Mouse (Mus musculus) midbrain, embryonic 13.5 days (tissue): ENCODE measurements at regions not wholly inside any gene's neighbourhood (a gene's known extent, or its start where the extent isn't known, plus 50 kb on each side); places are given as distances from the start of the nearest gene placed in this dataset.

ENCODE experiments used
- ATAC-seq: fragments of 200-750 bp; cut with Nextera tagmentation; 2 replicates; pipeline ENCODE4 v1.8.0; 2017; ENCODE audit warnings: mild to moderate bottlenecking, moderate TSS enrichment, moderate library complexity
- H3K27ac ChIP-seq: fragments of 300-500 bp; sonication (generic); 2 replicates; pipeline ENCODE4 v1.5.1; 2015; ENCODE audit warnings: inconsistent platforms, mild to moderate bottlenecking, moderate library complexity
- H3K27me3 ChIP-seq: fragments of 300-500 bp; sonication (generic); 2 replicates; pipeline ENCODE4 v1.6.1; 2015; ENCODE audit warnings: mild to moderate bottlenecking, inconsistent platforms
- H3K36me3 ChIP-seq: fragments of 300-500 bp; sonication (generic); 2 replicates; pipeline ENCODE4 v1.6.1; 2015; ENCODE audit warnings: mild to moderate bottlenecking, inconsistent platforms
- H3K4me1 ChIP-seq: fragments of 300-500 bp; sonication (generic); replicated peaks from 2 replicates; pipeline ENCODE4 v1.6.1; 2015; ENCODE audit warnings: inconsistent platforms
- H3K4me2 ChIP-seq: fragments of 300-500 bp; sonication (generic); replicated peaks from 2 replicates; pipeline ENCODE4 v1.6.1; 2015; ENCODE audit warnings: moderate library complexity, mild to moderate bottlenecking, inconsistent platforms
- H3K4me3 ChIP-seq: fragments of 300-500 bp; sonication (generic); replicated peaks from 2 replicates; pipeline ENCODE4 v1.5.1; 2015; ENCODE audit warnings: mild to moderate bottlenecking, inconsistent platforms
- H3K9ac ChIP-seq: fragments of 300-500 bp; sonication (generic); replicated peaks from 2 replicates; pipeline ENCODE4 v1.6.1; 2015; ENCODE audit warnings: mild to moderate bottlenecking, inconsistent platforms
- H3K9me3 ChIP-seq: fragments of 300-500 bp; sonication (generic); 2 replicates; pipeline ENCODE4 v1.6.1; 2016; ENCODE audit warnings: mild to moderate bottlenecking, inconsistent platforms
- WGBS: fragments of 180-500 bp; shearing (Covaris S2); methylation state at CpG from one replicate; pipeline ENCODE4 v1.1.7; 2015; 5-methylcytosine and 5-hydroxymethylcytosine counted together

DNA sequence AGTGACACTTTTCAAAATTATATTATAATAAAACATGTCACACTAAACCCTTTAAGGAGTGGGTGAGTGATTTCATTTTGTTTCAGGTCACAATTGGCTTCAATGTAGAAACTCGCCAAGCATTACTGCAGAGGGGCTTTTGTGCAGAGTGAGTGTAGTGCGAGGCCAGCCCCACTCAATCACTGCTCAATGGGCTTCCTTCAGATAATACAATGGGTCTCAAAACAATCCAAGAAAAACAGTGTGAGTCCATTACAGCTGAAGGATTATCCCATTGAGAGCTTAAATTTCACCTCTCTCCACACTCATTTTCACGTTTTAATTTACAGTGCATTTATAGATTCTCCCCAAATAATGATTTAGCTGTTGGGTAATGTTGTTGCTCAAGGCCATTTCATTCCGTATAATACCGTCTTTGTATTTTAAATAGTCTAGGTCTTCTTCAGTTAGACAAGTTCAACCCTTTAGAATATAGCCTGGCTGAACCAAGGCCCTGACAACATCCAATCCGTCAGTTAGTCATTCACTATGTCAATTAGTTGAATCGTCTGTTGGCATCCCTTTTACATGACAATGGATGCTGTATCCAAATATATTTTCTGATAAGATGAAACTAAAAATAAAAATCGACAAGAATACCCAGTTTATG is 425.7 kb upstream of the Slit2 start:
- H3K9ac ChIP-seq = no peak overlapping the region
- 29% methylated on average over 8 of the region's 8 CpGs for WGBS
- H3K4me2 ChIP-seq = no peak overlapping the region
- no peak overlapping the region for H3K4me3 ChIP-seq
- no peaks in the 10 kb centered on the region for H3K36me3 ChIP-seq
- no peak for ATAC-seq
- H3K27me3 ChIP-seq = no peaks in the 10 kb centered on the region
- 0 out of 2 replicates have a peak, but pooled peaks cover 4% of the 10 kb centered on the region for H3K4me1 ChIP-seq
- H3K9me3 ChIP-seq = no peaks in the 10 kb centered on the region
- no peak overlapping the region for H3K27ac ChIP-seq
